Mouse (Mus musculus) testis, adult 2 months (tissue): Measurements from ENCODE around the gene Gm10024.

ENCODE experiments used
- CTCF ChIP-seq: fragments of 200-500 bp; IDR thresholded peaks from 2 replicates; pipeline ENCODE4 v1.5.1; 2012; ENCODE audit warnings: low read depth, mild to moderate bottlenecking, inconsistent platforms, low read length, moderate library complexity; ENCODE audit not compliant: control insufficient read depth, insufficient read depth, insufficient replicate concordance
- POLR2A ChIP-seq: fragments of 200-500 bp; IDR thresholded peaks from 2 replicates; pipeline ENCODE4 v1.6.1; 2012; ENCODE audit warnings: low read depth, mild to moderate bottlenecking, inconsistent platforms, low read length, moderate library complexity; ENCODE audit not compliant: control insufficient read depth

DNA sequence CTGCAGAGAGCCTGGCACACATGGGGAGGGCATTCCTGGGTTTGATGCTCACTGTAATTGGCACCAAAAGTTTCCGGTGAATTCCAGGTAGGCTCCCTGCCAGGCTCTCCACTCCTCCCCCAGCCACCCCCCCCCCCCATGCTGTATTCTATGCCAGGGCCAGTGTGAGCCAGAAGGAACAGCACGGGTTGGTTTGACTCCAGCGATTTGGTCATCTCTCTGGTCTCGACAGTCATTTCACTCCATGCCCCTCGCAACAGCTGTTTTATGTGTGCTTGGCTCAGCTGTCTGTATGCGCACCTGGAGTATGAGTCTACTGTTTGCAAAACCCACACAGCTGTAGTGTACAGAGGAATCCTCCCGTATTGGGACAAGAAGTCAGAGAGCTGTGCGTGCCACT, 44.9 kb upstream of the Gm10024 start:
- no peak for TF ChIP-seq CTCF
- no peak for TF ChIP-seq POLR2A
